Mouse (Mus musculus) lung, postnatal 36 days (tissue): ENCODE results near the gene Brd2.

ENCODE experiments used
- DNase-seq: peaks from one replicate; pipeline ENCODE4 v3.0.0; 2022; ENCODE audit warnings: mixed read lengths

Brd2 gene

DNA sequence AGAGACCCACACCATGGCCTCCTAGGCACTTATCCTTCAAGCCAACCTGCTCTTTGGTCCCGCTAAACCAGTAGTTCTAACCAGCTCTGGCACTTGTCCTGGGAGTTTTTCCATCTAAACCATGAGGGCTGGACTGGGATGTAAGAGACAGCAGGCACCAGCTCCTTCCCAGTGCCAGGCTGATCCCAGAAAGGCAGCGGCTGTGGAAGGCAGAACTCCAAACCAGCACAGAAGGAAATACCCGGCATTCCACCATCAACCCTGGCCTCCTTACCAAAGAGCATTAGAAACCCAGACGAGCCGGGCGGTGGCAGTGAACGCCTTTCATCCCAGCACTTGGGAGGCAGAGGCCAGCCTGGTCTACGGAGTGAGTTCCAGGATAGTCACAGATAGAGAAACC lies 12.1 kb downstream of the Brd2 start:
- DNase-seq: no peak

DNA sequence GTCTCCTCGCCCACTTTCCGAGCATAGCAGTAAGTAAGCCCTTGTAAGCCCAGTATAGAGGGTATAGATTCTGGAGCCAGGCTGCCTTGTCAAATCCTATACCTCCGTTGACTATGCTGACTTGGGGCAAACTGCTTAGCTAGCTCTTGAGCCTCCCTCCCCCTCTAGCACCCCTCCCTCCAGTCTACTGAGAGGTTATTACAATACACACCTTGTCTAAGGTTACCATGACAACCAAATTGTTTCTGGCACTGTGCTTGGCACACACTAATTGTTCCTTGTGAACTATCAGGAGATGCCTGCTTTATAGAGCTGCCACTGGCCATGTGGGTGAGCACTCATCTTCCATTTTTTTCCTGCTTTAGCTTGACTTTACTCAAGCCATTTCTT lies 12.6 kb downstream of the Brd2 start:
- DNase-seq: peak; percentile 44

DNA sequence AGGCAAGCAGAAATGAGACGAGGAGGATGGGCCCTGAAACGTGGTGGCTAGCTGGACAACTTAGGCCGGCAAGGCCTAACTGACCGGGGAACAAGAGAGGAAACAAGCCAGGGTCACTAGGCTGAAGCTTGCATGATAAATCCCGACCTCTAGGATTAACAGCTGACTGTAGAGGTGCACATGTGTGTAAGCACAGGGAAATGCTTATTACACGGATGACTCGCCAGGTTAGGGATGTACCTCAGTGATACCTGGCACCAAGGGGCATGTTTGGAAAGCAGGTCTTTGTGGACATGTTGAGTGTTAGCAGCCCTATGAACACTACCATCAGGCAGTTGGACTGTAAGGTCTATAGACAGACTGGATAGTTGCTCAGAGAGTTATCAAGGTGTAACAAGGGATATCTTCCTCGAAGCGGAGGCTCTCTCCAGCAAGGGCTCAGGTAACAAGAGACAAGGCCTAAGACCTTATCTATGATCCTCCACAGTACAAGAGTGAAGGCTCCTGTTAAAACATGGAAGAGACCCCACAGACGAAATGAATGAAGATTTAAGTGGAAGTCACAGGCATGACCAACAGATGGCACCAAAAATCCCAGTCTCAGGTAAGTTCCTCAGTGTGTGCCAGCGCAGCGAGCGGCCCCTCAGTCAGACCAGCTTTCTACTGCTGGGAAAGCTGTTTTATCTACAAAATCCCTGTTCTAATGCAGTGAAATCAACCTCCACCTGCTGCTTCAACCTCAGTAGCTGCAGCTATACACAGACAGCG lies 13.2 kb downstream of the Brd2 start:
- peak; percentile 45 for DNase-seq

DNA sequence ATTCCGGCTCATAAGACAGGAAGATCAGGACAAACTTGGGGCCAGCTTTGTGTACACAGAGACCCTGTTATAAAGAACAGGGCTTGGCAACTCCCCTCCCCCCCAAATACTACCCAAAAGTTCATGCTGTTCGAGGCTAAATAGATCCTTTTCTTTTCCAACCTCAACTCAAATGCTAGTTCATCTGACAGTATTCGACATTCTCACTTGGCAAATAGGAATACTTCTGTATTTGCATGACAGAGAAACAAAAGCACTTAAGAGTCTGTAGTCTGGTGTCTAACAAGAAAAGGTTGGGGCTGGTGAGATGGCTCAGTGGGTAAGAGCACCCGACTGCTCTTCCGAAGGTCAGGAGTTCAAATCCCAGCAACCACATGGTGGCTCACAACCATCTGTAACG lies 14.0 kb downstream of the Brd2 start:
- DNase-seq: no peak

DNA sequence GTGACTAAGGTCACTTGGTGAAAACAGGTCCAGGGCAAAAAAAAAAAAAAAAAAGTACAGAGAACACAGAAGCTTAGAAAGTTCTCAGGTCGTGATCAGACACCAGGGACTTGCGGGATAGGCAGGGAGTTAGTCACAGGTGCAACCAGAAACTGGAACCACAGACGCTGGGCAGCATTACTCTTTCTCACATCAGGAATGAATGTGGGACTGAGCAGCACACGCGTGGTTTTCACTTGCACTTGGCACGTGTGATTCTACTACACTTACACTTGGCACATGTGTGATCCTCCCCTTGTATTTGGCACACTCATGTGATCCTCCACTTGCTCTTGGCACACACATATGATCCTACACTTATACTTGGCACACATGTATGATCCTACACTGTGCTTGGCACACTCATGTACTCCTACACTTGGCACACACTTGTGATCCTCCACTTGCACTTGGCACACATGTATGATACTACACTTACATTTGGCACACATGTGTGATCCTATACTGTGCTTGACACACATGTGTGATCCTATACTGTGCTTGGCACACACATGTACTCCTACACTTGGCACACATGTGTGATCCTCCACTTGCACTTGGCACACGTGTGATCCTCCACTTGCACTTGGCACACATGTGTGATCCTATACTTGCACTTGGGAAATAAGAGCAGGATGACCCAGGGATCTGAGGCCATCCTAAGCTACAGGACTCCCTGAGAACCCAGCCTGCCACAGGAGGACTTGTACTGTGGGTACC lies 15.1 kb downstream of the Brd2 start:
- no peak for DNase-seq

DNA sequence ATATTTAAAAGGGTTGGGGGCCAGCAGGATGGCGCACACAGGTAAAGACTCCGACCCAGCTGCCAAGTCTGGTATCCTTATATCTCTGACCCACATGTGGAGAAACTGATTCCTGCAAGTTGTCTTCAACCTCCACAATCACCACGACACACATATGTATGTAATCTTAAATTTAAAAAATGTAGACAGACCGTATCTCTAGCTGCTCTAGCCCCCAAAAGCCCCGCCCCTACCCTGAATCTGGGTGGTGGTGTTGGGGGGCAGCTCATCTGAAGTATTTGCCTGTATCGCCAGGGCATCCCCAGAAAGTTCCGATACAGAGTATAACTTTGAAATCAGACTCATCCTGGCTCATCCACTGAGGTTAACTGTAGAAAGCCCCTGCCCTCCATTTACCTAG lies 15.9 kb downstream of the Brd2 start:
- DNase-seq: no peak

DNA sequence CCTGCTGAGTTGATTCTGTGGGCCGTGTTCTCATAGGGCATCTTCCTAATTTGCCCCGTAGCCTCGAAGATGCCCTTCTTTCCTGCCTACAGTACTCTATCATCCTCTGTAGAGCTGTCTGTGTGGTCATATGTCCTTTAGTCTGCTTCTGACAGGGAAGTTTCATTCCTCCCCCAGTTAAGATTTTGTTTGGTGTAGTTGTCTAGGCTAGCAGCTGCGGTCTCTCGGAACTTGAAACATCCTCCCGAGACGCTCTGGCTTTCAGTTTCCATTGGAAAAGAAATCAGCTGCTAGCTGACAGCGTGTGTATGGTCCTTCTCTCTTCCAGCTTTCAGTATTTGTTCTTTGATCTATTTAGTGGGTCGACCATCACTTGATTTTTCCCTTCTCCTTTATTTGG lies 17.6 kb downstream of the Brd2 start:
- no peak for DNase-seq

DNA sequence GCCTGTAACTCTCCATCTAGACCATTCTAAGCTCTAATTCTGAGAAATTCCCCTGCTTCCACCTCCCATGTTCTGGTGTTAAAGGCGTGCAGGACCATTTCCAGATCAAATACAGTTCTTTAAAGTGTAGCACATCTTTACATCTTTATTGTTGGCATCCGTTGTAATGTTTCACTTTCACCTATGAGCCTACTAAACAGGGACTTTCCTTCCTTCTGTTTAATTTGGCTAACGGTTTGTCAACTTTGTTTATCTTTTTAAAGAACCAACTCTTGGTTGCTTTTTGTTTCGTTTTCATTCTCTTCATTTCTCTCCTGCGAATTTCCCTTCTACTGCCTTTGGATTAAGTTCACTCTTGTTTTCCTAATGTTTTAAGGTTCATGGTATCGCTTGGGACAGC lies 19.6 kb downstream of the Brd2 start:
- no peak for DNase-seq

DNA sequence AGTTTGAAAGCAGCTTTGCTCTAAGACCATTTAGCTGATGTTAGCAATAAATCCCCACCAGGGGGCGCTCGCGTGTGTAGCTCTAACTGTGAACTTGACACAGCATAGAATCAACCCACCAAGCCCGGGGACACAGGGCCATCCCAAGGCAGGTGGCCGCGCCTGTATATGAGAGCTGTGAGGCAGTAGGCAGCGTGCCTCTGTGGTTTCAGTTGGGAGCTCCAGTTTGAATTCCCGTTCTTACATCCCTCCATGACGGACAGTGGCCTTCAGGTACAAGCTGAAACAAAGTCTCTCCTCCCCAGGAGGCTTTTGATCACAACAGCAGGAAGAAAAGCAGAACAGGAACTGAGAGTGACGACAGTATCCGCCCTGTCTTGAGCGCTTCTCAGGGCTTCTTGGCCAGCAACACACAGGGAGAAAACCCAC lies 20.8 kb downstream of the Brd2 start:
- peak; percentile 98 for DNase-seq

DNA sequence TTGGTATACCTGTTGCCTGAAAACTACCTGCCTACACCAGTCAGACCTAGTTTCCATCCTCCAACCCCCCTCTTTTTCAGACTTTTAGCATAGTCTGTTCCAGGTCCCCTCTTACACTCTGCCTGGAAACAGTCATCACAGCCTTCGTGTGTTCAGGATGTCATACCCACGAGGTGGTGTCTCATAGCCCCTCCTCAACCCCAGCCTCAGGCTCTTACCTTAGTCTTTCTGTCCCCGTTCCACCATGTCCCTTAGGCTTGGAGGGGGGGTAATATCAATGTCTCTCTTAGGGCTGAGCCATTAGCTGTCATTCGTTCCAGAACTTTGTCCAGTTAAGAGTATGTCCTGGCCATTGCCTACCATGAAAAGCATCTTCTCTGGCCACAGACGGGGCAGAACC lies 21.2 kb downstream of the Brd2 start:
- DNase-seq: no peak

DNA sequence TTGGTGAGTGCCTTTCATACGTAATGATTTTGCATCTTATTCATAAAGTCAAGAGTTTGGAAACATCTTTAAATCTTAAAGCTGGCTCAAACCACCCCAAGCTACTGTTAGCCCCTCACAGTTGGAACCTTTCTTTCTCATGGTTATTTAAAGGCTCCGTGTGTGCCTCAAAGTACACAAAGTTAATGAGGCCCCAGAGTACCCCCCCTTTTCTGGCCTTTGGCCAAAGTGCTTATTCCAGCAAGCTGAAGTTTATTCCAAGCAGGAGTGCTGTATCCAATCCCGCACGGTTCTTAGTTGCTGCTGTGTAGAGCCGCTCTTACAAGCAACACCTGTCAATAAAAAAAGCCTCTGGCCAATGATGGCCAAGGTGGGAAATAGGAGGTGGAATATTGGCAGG lies 22.9 kb downstream of the Brd2 start:
- DNase-seq: no peak

DNA sequence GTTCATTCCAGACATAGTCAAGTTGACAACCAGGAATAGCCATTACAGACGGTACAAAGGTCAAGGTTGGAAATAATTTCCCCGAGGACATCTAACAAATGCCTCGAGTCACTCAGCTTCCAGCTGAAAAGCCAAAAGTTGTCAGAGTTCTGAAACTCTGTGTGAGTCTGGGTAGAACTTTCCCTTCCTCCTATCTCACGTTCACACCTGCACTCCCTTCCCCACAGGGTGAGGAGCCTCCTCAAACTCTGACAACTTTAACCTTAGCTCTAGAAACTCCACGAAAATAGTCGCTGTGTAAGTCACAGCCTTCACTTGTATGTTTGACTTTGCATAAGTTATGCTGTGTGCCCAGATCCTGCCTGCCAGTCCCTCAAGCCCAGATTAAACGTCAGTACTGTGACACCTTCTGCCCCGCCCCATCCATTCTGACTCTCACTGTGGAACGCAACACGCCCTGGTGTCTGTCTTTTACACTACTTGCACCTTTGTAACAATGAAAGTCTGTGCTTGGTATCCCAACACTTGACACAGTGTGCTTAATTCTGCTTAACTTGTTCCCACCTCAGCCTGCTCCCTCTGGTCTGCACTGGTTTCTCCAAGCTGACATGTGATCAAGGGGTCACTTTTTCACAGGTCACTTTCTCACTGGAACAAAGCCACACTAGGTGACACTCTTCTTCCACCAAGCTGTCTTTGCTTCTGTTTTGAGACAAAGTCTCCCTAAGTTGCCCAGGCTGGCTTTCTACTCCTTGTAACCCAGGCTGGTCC lies 23.5 kb downstream of the Brd2 start:
- DNase-seq: no peak

DNA sequence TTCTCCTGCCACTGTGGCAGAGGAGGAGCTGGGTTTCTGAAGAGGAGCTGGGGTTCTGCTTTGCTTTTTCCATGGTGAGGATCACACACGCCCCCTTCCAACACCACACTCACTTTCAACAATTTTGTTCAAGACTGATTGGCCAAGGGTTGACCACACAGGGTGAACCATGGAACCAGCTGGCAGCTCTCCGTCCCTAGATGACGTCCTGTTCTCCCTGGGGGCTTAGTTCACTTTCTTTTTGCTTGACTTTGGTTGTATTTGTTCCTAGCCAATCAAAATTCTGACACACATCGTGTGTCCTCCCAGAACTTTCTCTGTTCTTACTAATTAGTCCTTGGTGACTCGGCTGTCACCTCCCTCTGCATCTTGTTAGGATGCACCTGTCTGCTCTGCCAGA lies 25.2 kb downstream of the Brd2 start:
- DNase-seq: no peak

DNA sequence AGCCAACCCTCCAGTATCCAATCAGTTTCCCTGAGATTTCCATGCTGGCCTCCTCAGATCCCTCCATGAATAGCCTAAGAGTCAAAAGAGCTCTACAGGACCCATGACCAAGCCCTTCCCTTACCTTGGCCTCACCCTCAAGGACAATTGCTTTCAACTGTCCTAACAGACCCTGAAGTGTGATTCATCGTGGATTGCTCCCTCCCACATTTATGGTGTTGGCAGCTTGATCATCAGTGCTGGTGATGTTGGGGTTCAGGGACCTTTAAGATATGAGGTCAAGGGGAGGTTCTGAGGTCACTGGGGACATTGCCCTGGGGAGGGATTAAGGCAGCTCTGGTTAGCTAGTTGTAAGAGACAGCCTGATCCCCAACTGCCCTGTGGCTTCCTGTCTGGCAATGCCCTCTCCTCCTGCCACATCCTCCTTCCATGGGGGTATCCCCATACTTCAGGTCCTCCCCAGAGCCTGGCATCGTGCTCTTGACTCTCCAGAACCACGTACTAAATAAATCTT lies 25.9 kb downstream of the Brd2 start:
- DNase-seq: no peak

DNA sequence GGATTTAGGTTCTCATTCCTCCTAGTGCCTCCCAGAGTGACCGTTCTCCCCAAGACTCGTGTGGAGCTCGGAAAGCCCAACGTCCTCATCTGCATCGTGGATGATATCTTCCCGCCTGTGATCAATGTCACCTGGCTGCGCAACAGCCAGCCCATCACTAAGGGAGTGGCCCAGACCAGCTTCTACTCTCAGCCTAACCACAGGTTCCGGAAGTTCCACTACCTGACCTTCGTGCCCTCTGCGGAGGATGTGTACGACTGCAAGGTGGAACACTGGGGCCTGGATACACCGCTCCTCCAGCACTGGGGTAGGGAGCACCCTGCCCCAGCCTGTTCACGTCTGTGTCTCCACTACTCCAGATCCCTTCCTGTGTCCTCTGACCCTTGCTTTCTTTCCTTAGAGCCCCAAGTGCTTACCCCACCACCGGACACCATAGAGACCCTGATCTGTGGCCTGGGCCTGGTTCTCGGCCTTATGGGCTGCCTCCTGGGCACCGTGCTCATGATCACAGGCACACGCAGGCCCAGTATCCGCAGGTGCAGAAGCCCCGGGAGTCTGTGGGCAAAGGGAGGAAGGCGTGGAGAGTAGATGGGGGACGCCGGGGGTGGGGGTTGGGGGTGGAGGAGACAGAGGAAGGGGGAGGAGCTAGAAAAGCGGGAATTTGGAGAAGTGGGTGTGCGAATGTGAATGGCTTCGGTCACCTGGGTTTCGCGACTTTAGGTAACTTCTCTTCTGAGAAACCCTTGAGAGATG lies 28.0 kb downstream of the Brd2 start:
- no peak for DNase-seq

DNA sequence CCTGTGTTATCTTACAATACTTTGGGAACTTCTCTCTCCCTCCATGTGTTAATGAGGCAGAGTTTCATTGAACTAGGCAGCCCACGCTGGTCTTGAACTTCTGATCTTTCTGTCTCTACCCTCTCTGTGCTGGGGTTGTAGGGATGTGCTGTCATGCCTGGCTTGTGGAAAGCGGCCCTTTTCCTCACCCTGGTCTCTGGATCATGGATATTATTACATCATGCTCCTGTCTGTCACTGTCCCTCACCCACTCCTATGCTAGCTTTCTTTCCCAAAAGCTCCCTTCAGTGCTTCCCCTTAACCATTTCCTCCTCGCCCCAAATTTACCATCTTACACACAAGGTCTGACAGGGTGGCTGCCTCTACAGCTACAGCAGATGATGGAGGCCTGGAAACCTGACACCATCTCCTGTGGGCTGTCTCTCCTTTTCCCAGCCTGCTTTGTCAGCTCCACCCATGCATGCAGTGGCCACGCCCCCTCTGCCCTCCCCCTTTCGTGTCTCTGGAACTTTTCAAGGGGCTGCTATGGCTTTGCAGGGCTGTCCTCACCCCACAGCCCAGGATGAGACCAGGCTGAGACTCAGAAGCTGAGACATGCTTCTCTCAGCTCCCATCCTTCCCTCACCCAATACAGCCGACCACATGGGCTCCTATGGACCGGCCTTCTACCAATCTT lies 29.1 kb downstream of the Brd2 start:
- peak; percentile 42 for DNase-seq

DNA sequence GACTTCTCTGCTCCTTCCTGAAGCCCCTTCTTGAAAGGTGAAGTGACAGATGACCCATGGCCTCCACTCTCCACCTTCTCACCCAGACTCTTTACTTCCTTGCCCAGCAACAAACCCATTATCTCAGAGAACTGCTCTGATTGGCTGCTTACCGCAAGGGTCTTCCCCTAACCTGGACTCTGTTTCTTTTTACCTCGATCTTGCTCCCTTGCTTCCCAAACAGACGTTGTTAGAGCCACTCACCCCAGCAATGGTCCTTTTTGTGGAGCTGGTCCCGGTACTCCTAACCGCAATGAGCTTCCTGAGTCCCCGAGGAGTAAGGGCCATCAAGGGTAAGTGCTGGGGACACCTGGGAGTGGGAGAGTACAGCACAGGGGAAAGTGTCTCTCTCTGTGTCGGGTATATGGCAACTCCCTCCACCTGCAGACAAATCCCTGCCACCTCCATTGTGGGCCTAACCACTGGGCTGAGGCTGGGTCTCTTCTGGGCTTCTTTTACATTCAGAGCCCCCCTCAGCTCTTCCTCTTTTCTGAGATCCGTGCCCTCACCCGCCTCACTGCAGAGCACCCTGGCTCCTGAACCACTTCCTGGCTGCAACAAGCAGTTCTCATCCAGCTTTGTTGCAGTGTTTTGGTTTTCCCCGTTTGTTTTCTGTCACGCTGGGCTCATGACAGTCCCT lies 30.1 kb downstream of the Brd2 start, which contains the start of gene H2-Oa:
Gene H2-Oa (plus strand): TSS at position 144 of the 679 bp plus-strand sequence.
- peak; percentile 34 for DNase-seq

DNA sequence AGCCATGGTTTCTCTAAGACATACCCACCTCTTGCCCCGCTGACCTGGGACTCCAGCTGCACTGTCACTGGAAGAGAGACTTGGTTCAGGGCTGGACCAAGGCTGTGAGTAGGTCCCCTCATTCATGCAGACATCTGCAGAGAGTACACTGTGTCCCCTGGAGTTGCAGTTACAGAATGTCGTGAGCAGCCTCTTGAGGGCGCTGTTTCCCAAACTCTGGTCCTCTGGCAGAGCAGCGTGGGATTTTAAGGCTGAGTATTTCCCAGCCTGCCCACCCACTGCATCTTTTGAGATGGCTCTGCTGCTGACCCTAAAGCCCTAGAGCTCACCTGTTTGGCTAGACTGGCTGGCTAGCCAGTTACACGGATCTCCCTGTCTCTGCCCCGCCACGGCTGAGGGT lies 31.5 kb downstream of the Brd2 start:
- DNase-seq: peak; percentile 38

DNA sequence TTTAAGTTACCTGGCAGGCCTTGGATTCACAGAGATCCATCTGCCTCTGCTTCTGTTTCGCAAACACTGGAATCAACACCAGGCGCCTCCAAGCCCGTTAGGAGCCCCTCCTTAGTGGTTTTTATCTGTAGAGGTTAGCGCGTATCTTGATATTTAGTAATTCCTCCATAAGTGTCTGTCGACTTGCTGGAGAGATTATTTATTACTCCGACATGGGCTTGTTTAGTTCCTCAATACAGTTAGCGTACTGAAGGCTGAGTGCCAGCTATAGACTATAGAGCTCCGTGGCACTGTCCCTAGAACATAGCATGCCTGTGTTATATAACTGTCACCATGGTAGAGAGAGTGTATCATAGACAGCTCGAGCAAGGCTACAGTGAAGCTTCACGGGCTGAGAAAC lies 34.3 kb downstream of the Brd2 start:
- no peak for DNase-seq

DNA sequence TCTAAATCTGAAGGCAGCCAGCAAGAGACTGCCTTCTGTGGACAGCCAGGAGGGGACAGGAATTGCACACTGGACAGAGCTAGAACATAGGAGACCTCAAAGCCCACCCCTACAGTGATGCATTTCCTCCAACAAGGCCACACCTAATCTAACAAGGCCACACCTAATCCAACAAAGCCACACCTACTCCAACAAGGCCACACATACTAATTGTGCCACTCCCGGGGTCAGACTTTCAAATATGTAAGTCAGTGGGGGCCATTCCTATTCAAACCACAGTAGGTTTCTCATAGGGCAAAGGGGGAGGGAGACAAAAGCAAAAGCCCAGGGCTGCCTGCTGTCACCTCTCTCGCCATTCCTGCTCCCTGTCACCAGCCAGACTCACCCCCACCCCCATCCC lies 35.0 kb downstream of the Brd2 start:
- DNase-seq: no peak

DNA sequence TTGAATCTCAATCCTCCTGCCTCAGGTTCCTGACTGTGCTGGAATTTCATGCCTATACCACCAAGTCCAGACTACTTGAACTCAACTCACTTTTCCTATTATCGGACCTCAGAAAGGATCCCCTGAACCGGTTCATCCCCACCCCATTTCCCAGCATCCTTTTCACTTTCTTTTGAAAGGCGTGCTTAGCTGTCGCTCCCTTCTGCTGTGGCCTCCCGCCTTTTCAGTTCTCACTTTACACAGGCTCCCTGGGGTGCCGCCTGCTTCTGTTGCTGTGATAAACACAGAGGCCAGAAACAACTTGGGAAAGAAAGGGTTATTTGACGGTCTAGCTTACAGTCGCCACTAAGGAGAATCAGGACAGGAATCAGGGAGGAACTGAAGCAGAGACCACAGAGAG lies 39.3 kb downstream of the Brd2 start:
- no peak for DNase-seq
